Mouse (Mus musculus) intestine, embryonic 15.5 days (tissue): ENCODE measurements around the gene Fgf2. TPM values are rescaled to one million over a fixed set of nuclear protein-coding genes. Genes with fewer than 3 reads are reported as not detected.
A peak's percentile ranks its signal among the peaks of the same experiment; 100 is the strongest.

Experiments used
- ATAC-seq: fragments of 200-750 bp; cut with Nextera tagmentation; 2 replicates; pipeline ENCODE4 v1.8.0; 2017; ENCODE audit warnings: moderate TSS enrichment, moderate library complexity
- H3K27ac ChIP-seq: fragments of 300-500 bp; sonication (generic); 2 replicates; pipeline ENCODE4 v1.5.1; 2015; ENCODE audit warnings: mild to moderate bottlenecking, inconsistent platforms
- H3K27me3 ChIP-seq: fragments of 300-500 bp; sonication (generic); replicated peaks from 2 replicates; pipeline ENCODE4 v1.6.1; 2015; ENCODE audit warnings: inconsistent platforms
- H3K36me3 ChIP-seq: fragments of 300-500 bp; sonication (generic); 2 replicates; pipeline ENCODE4 v1.6.1; 2015; ENCODE audit warnings: inconsistent platforms
- H3K4me1 ChIP-seq: fragments of 300-500 bp; sonication (generic); replicated peaks from 2 replicates; pipeline ENCODE4 v1.6.1; 2015; ENCODE audit warnings: inconsistent platforms
- H3K4me2 ChIP-seq: fragments of 300-500 bp; sonication (generic); replicated peaks from 2 replicates; pipeline ENCODE4 v1.6.1; 2015; ENCODE audit warnings: mild to moderate bottlenecking, inconsistent platforms
- H3K4me3 ChIP-seq: fragments of 300-500 bp; sonication (generic); replicated peaks from 2 replicates; pipeline ENCODE4 v1.5.1; 2015; ENCODE audit warnings: inconsistent platforms
- H3K9ac ChIP-seq: fragments of 300-500 bp; sonication (generic); 2 replicates; pipeline ENCODE4 v1.6.1; 2015; ENCODE audit warnings: inconsistent platforms
- H3K9me3 ChIP-seq: fragments of 300-500 bp; sonication (generic); 2 replicates; pipeline ENCODE4 v1.6.1; 2016; ENCODE audit warnings: inconsistent platforms
- WGBS: fragments of 180-500 bp; shearing (Covaris S2); methylation state at CpG from one replicate; pipeline ENCODE4 v1.1.7; 2015; 5-methylcytosine and 5-hydroxymethylcytosine counted together
- polyA plus RNA-seq: library from polyadenylated mRNA; unstranded; fragments of >200 nt; fragmentation: Nextera tagmentation; extraction: Ambion mirVana; gene quantifications from 2 replicates; pipeline ENCODE4 v1.2.1, GENCODE M21; 2015

The Fgf2 gene
- polyA plus RNA-seq, 1 experiment from 2014 or later: 2.5 TPM

- H3K27ac ChIP-seq: no peak overlapping the region
- no peaks in the 10 kb centered on the region for H3K36me3 ChIP-seq
- WGBS: 76% methylated on average over 2 of the region's 2 CpGs
- no peaks in the 10 kb centered on the region for H3K27me3 ChIP-seq
- no peaks in the 10 kb centered on the region for H3K9me3 ChIP-seq
- H3K9ac ChIP-seq: no peak overlapping the region
- H3K4me1 ChIP-seq: no peaks in the 10 kb centered on the region
- ATAC-seq: no peak
- H3K4me2 ChIP-seq: no peak overlapping the region
- no peak overlapping the region for H3K4me3 ChIP-seq
These were observed 19.7 kb upstream of the Fgf2 start for GRCm38 (mm10) chr3:37328489-37328888.

DNA sequence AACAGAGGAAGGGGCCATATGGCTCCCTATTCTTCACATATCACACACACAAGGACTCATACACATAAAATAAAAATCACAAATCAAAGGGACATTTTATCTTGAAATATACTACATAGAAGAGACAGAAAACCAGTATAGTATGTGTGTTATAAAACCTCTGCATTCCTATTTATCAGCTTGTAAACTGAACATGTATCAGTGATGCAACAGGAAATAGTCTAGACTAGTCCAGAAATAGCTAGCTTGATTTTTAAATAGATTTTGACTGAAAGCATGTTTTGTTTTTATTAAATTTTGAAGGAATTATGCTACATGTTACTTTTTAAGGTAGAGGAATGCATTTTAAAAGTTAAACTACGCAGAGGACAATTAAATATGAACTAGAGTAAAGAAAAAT lies 18.2 kb upstream of the Fgf2 start:
- H3K27me3 ChIP-seq: no peaks in the 10 kb centered on the region
- WGBS: 74% methylated on average over 1 of the region's 1 CpGs

GRCm38 (mm10) chr3:37331999-37332449 lies 16.1 kb upstream of the Fgf2 start:
- Histone ChIP-seq H3K27ac (no peak overlapping the region), H3K4me1 (no peaks in the 10 kb centered on the region), H3K4me3 (no peak overlapping the region), H3K4me2 (no peak overlapping the region), H3K36me3 (no peaks in the 10 kb centered on the region), H3K9ac (no peak overlapping the region), H3K27me3 (no peaks in the 10 kb centered on the region), H3K9me3 (no peaks in the 10 kb centered on the region)
- WGBS: 65% methylated on average over 6 of the region's 6 CpGs
- ATAC-seq: no peak

More for the DNA sequence above, 18.2 kb upstream of the Fgf2 start:
- ATAC-seq: no peak
- Histone ChIP-seq H3K9me3 (no peaks in the 10 kb centered on the region), H3K4me2 (no peak overlapping the region), H3K4me3 (no peak overlapping the region), H3K9ac (no peak overlapping the region), H3K36me3 (no peaks in the 10 kb centered on the region), H3K27ac (no peak overlapping the region), H3K4me1 (no peaks in the 10 kb centered on the region)

DNA sequence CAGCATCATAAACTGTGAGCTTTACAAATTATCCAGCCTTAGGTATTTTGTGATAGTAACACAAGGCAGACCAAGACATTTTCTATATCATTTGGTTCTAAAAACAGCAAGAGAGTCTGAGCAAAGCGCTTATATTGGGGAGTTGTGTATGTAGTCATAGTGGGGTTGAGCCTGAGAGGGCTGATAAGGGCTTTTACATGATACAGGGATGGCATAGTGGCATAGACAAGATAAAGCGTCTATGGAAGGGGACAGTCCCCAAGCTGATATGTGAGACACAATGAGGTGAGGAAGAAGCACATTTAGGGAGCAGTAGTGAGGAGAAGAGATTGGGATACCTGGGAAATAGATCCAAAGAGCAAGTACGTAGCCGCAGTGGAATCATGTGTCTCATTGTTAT lies 14.1 kb upstream of the Fgf2 start:
- Histone ChIP-seq H3K4me2 (no peak overlapping the region), H3K9me3 (no peaks in the 10 kb centered on the region), H3K4me3 (no peak overlapping the region), H3K4me1 (no peaks in the 10 kb centered on the region), H3K27me3 (no peaks in the 10 kb centered on the region), H3K9ac (no peak overlapping the region), H3K27ac (no peak overlapping the region), H3K36me3 (no peaks in the 10 kb centered on the region)
- no peak for ATAC-seq
- WGBS: 92% methylated on average over 4 of the region's 4 CpGs

GRCm38 (mm10) chr3:37341110-37341509 lies 7.0 kb upstream of the Fgf2 start:
- 61% methylated on average over 5 of the region's 5 CpGs for WGBS
- no peak overlapping the region for H3K4me3 ChIP-seq
- ATAC-seq: no peak
- H3K36me3 ChIP-seq: no peaks in the 10 kb centered on the region
- H3K9me3 ChIP-seq: no peaks in the 10 kb centered on the region
- no peaks in the 10 kb centered on the region for H3K4me1 ChIP-seq
- H3K27ac ChIP-seq: no peak overlapping the region
- H3K4me2 ChIP-seq: no peak overlapping the region
- H3K9ac ChIP-seq: no peak overlapping the region
- H3K27me3 ChIP-seq: no peaks in the 10 kb centered on the region; the same call in 1 of the 2 replicates

DNA sequence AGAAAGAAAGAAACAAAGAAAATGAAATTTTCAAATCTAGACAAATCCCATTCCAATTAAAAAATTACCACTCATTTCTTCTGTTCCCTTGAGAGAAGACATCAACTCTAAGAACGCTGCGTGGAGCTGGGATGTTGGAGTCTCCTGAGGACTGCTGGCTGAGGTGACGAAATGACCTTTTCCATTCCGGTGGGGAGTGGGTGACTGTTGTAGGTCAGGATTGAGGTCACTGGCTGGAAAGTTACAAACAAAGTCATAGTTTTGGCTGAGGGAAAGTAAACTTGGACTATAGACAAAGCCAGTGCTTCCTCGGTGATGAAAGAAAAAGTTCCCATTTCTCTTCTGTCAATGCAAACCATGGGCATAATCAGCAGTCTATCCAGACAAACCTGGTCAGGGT lies 5.3 kb upstream of the Fgf2 start:
- H3K4me3 ChIP-seq: no peak overlapping the region
- no peaks in the 10 kb centered on the region; the same call in 1 of the 2 replicates for H3K27me3 ChIP-seq
- no peak for ATAC-seq
- no peak overlapping the region for H3K9ac ChIP-seq
- H3K9me3 ChIP-seq: no peaks in the 10 kb centered on the region
- no peaks in the 10 kb centered on the region for H3K36me3 ChIP-seq
- H3K4me2 ChIP-seq: no peak overlapping the region
- no peak overlapping the region for H3K27ac ChIP-seq
- 52% methylated on average over 5 of the region's 5 CpGs for WGBS
- peaks cover 3% of the 10 kb centered on the region; the same call in 1 of the 2 replicates for H3K4me1 ChIP-seq

- Histone ChIP-seq H3K36me3 (no peaks in the 10 kb centered on the region), H3K27ac (no peak overlapping the region), H3K4me1 (peaks cover 13% of the 10 kb centered on the region), H3K4me2 (peak overlapping the region; percentile 99), H3K9ac (no peak overlapping the region), H3K4me3 (peak overlapping the region; percentile 74), H3K9me3 (no peaks in the 10 kb centered on the region), H3K27me3 (peaks cover 13% of the 10 kb centered on the region)
- WGBS: 35% methylated on average over 9 of the region's 9 CpGs
- no peak for ATAC-seq
These were observed 475 bp upstream of the Fgf2 start for GRCm38 (mm10) chr3:37347671-37348070.

GRCm38 (mm10) chr3:37349166-37349548 lies 1.0 kb downstream of the Fgf2 start:
- no peak for ATAC-seq
- Histone ChIP-seq H3K4me1 (peaks cover 13% of the 10 kb centered on the region), H3K27ac (no peak overlapping the region), H3K9me3 (no peaks in the 10 kb centered on the region), H3K36me3 (no peaks in the 10 kb centered on the region), H3K27me3 (peaks cover 13% of the 10 kb centered on the region), H3K4me2 (peak overlapping the region; percentile 99), H3K9ac (peak overlapping the region; percentile 73), H3K4me3 (peak overlapping the region; percentile 74)
- WGBS: 12% methylated on average over 8 of the region's 8 CpGs

GRCm38 (mm10) chr3:37350386-37350785 lies 2.2 kb downstream of the Fgf2 start:
- Histone ChIP-seq H3K4me1 (peaks cover 13% of the 10 kb centered on the region), H3K27ac (no peak overlapping the region), H3K4me3 (no peak overlapping the region), H3K9ac (no peak overlapping the region), H3K27me3 (peaks cover 13% of the 10 kb centered on the region), H3K36me3 (no peaks in the 10 kb centered on the region), H3K4me2 (no peak overlapping the region), H3K9me3 (no peaks in the 10 kb centered on the region)
- no peak for ATAC-seq
- WGBS: 58% methylated on average over 7 of the region's 7 CpGs

GRCm38 (mm10) chr3:37353951-37354481 lies 5.9 kb downstream of the Fgf2 start:
- H3K9me3 ChIP-seq: no peaks in the 10 kb centered on the region

GRCm38 (mm10) chr3:37354737-37355136 lies 6.6 kb downstream of the Fgf2 start:
- no peak overlapping the region for H3K4me3 ChIP-seq
- 0 out of 2 replicates have a peak, but pooled peaks cover 2% of the 10 kb centered on the region for H3K27me3 ChIP-seq
- H3K4me2 ChIP-seq: no peak overlapping the region
- H3K36me3 ChIP-seq: no peaks in the 10 kb centered on the region
- no peaks in the 10 kb centered on the region for H3K4me1 ChIP-seq
- no peak overlapping the region for H3K27ac ChIP-seq
- H3K9me3 ChIP-seq: no peaks in the 10 kb centered on the region
- WGBS: 74% methylated on average over 1 of the region's 1 CpGs
- ATAC-seq: no peak
- no peak overlapping the region for H3K9ac ChIP-seq

More at GRCm38 (mm10) chr3:37353951-37354481, 5.9 kb downstream of the Fgf2 start:
- H3K27me3 ChIP-seq: peaks cover 8% of the 10 kb centered on the region; the same call in 1 of the 2 replicates
- no peak for ATAC-seq
- no peak overlapping the region for H3K27ac ChIP-seq
- no peak overlapping the region for H3K4me2 ChIP-seq
- peaks cover 2% of the 10 kb centered on the region for H3K4me1 ChIP-seq
- WGBS: 81% methylated on average over 10 of the region's 10 CpGs
- no peaks in the 10 kb centered on the region for H3K36me3 ChIP-seq
- no peak overlapping the region for H3K4me3 ChIP-seq
- no peak overlapping the region for H3K9ac ChIP-seq

DNA sequence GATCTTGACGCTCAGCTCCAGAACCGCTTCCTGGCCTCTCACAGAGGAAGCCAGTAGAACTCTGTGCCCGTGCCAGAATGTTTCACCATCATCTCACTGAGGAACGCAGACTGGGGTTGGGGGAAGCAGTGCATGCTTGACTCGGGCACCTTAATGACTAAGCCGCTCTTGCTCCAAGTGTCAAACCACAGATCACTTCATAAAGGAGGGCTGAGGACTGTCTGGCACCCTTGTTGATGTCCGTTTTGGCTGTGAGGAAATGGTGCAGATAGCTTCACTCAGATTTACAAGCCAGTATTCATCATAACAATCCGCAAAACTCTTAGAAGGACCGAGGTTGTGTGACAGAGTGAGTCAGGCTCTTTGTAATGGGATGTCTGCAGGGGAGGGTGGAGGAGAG lies 12.6 kb downstream of the Fgf2 start:
- Histone ChIP-seq H3K9me3 (no peaks in the 10 kb centered on the region), H3K27me3 (no peaks in the 10 kb centered on the region), H3K4me2 (no peak overlapping the region), H3K27ac (no peak overlapping the region), H3K9ac (no peak overlapping the region), H3K4me1 (no peaks in the 10 kb centered on the region), H3K4me3 (no peak overlapping the region), H3K36me3 (no peaks in the 10 kb centered on the region)
- 71% methylated on average over 9 of the region's 9 CpGs for WGBS
- ATAC-seq: no peak

GRCm38 (mm10) chr3:37365144-37365543 lies 17.0 kb downstream of the Fgf2 start:
- no peak overlapping the region for H3K27ac ChIP-seq
- WGBS: 86% methylated on average over 4 of the region's 4 CpGs
- peak; percentile 46; the same call in 1 of the 2 replicates for ATAC-seq

More at GRCm38 (mm10) chr3:37365144-37365543, 17.0 kb downstream of the Fgf2 start:
- Histone ChIP-seq H3K36me3 (no peaks in the 10 kb centered on the region), H3K9me3 (no peaks in the 10 kb centered on the region), H3K4me3 (no peak overlapping the region), H3K9ac (no peak overlapping the region), H3K4me2 (no peak overlapping the region), H3K27me3 (no peaks in the 10 kb centered on the region), H3K4me1 (peaks cover 6% of the 10 kb centered on the region; the same call in 1 of the 2 replicates)
